Mouse (Mus musculus): Measurements from ENCODE around the gene Gsto2. TPM values are rescaled to one million over a fixed set of nuclear protein-coding genes. Genes with fewer than 3 reads are reported as not detected.
A peak's percentile ranks its signal among the peaks of the same experiment; 100 is the strongest.

The Gsto2 gene
- total RNA-seq, 2 experiments from 2014 or later: 2.2 to 2.4 TPM

DNA sequence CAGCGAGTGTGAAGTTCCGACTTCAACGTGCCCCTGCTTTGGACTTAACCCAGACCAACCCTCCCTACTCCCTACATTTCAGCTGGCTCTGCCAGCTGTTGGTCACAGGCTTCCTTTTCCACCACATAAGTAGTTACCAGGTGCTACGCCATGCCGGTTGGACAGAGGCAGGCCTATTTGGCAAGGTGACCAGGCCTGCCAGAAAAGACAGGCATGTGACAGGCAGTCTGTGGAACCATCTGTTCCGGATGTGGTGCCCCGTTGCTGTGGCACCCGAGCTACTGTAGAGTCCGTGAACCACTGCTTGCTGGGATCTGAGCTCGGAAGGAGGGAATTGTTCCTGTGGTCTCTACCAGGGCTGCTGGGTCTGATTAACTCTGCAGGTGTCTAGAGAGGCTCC is 22.1 kb downstream of the Gsto2 start:
- peak in 1 of 2 experiments; percentile 33 for DNase-seq (ENCODE audit: extremely low spot score in 1 of 2, low spot score in 1 of 2)

DNA sequence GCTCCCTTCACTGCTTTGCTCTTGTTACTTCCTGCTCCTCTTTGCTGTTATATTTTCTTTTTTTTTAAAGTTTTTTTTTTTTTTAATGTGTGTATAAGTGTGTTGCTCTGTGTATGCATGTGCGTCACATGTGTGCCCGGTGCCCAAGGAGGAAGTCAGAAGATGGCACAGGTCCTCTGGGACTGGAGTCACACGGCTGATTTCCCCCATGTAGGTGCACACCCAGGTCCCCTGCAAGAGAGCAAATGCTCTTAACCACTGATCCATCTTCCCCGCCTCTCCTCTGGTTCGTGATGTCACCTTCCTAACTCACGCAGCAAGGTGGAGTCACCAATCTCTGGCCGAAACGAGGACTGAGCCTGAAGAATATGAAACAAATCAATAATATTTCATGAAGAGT is 22.7 kb downstream of the Gsto2 start:
- no peak for DNase-seq (ENCODE audit: extremely low spot score in 1 of 2, low spot score in 1 of 2)

DNA sequence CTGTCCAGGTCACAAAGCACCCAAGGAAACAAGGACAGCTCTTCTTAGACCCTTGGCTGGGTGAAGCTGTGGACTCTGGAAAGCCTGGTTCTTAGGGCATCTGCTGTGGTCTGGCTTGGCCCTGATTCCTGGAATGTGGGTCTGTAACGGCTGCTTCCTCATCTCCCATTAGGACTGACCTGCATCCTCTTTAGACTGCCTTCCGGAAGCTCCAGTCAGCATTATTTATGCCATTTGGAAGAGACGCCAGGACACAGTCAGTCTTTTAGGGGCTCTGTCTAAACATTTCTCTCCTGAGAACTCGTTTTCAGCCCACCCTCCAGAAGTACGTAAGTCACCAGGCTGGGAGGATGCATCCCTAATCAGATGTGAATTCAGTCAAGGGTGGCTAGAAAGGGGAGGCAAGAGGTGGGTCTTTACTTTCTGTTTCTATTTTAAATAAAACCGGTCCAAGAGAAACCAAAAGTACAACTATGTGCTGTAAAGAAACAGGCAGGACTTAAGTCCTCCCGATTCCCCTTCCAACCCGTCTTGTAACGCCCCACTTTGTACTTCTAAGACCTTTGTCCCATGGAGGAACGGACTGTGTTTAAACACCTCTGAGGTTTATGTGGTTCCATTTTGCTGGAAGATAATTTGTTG is 25.3 kb downstream of the Gsto2 start:
- no peak for DNase-seq (ENCODE audit: extremely low spot score in 1 of 2, low spot score in 1 of 2)

DNA sequence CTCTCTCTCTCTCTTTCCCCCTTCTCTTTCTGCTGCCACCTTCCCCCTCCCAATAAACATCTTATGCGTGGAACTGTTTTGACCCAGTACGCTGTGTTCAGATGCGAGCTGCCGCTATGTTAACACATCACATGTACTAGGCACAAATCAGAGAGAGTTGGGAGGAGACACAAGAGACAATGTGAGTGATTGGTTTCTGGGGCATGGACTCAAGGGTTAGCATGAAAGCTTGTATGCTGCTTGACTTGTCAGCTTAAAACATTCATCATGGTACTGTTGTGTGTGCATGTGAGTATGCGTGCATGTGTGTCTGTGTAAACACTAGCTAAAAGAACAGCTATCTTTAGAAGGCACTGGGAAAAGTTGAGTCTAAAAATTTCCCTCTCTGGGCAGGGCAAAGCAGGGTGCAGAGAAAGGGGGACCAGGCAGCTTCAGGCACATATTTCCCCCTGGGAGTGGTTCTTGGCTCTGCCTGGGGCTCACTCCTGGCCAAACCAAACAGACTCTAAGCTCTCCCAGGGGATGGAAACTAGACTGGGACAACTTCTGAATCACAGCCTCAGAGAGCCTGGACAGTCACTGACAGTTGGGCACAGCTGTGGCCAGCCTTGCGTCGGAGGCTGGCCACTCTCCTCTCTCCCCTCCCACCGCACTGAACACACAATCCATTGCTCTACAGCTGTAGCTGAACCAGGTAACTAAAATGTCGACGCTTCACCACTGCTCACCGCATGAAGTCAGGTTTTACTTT is 26.4 kb downstream of the Gsto2 start:
- DNase-seq (ENCODE audit: extremely low spot score in 1 of 2, low spot score in 1 of 2): no peak

DNA sequence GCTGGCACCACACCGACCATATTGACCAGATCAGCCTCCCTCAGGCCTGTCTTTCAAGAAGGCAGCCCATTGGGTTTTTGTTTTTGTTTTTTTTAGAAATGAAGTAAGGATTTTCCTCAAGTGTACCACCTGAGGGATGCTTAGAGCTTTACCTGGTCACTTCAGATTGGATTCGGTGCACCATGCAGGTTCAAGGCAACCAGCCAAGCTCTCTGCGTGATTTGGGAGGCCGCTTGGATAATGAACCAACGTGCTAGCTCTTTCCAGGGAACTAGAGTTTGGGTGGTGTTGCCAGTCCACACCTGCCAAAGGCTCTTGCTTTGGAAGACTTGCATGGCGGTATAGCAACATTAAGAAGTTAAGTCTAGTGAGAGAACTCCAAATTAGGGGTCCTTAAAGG is 27.8 kb downstream of the Gsto2 start:
- no peak for DNase-seq (ENCODE audit: extremely low spot score in 1 of 2, low spot score in 1 of 2)

DNA sequence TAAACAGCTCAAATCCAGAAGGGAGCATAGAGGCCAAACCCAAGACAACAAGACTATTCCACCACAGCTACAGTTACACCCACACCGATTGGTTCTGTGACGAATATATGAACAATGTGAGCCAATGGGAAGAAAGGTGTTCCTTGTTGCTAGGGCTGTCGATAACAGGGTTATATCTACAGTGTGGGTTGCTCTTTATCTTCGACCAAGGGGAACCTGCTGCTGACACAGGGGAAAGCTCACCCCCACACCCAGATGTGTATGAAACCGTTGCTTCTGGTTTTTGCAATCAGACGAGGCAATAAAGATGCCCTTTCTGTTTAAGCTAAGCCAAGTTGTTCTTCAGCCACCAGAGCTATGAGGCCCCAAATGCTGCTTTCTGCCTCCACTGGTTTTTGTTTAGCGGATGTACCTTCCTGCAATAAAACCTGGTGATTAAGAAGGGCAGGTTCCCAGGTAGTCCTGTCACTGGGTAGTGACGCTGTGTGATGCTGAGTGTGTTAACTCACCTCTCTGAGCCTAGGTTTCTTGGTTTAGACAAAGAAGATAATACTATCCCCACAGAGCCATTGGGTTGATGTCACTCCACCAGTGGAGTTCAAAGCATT is 33.2 kb downstream of the Gsto2 start:
- no peak for DNase-seq (ENCODE audit: extremely low spot score in 1 of 2, low spot score in 1 of 2)

DNA sequence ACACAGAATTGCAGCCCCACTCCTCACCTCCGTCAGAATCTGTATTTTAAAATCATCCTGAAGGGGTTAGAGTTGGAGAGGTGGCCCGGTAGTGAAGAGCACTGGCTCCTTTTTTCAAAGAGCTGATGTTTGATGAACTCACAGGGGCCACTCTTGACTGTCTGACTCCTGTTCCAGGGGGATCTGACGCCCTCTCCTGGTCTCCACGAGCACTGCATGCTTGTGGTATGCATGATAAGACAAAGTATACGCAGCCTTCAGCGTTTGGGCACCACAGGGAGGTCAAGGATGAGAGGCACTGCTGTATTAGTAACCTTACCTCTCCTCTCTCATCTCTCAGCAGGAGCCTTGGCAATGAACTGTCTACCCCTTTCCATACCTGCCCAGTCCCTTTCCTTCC is 34.7 kb downstream of the Gsto2 start:
- no peak for DNase-seq (ENCODE audit: extremely low spot score in 1 of 2, low spot score in 1 of 2)

DNA sequence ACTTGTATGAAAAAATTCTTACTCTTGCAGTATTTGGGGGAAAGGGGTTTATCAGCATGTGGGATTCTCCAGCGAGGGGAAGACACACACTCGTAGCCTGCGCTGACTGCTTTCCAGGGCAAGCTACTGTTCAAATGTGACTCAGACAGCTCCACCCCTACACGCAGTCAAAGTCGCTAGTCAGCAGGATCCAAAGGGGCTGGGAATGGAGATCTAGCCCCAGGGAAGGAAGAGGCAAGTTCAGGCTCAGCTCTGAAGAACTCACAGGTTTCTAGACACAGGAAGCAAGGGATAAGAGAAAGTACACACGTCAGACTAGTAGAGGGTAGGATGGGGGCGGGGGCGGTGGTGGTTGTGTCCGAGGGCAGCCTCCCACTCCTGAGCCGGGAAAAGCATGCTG is 35.2 kb downstream of the Gsto2 start:
- DNase-seq (ENCODE audit: extremely low spot score in 1 of 2, low spot score in 1 of 2): no peak

DNA sequence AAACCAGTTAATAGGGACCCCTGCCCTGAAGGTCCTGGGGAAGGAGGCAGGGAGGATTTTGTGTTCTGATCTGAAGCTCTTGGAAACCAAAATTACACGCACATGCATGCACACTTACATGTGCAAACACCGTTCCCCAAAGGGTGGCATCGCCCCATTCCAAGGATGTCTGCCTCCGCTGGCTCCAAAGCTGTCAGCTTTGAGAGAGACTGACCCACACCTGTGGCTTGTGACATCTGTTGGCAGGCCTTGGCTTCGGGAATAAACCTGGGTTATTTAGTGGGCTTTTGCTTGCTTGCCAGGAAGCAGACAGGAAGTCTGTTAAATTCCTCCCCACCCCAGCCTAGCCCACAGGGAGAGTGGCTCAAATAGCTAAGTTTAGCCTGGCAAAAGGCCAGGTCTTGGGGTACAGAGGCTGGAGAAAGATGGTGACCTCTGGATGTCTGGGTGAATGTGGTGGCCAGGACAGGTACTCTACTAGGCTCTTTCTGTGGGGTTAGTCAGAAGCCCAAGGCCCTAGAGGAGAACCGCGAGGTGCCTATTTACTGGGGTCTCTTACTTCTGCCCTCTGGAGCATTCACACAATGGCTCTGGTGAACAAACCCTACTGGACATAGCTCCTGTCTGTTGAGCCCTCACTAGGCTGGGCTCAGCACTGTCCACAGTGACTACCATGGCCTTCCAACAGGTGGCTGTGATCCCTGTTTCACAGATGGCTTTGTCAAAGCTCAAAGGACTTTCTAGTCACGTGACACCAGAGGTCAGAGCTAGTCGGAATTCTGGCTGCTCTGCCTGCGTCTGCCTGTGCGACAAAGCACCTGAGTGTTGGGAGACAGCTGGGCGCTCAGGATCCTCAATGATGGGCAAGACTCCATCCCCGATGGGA is 37.2 kb downstream of the Gsto2 start:
- DNase-seq (ENCODE audit: extremely low spot score in 1 of 2, low spot score in 1 of 2): no peak

DNA sequence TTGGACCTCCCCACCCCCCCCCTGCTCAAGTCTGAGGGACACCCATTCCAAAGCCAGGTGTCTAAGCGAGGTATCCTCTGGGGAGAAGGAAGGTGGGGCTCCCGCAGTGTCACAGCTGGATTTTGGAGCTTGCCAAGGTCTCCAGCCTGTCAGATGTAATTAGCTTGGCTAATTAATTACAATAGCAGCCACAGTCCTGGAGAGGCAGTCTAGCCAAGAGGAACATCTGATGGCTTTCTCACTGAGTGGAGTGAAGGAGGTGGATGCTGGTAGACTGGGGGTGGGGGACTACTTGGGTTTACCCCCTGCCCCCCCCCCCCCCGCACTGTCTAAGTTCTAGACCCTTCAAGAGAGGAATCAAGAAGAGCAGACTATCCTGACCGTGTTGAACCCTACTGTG is 38.3 kb downstream of the Gsto2 start:
- no peak for DNase-seq (ENCODE audit: extremely low spot score in 1 of 2, low spot score in 1 of 2)

DNA sequence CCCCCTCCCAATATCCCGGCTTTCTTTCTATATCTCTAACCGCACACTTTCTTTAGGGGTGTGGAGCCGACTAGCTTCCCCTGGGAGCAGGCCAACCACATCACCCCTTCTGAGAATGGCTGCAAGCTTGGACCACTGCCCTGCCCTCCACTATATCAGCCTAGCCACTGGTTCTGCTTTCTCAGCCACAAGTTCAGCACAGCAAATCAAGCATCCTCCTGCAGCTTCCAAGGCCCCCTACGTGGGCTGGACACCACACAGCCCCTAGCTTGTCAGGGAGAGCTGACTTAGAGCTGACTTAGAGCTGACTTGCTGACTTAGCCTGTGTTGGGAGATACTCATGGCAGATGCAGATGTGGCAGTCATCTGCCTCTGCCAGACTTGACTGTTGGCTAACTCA is 39.7 kb downstream of the Gsto2 start:
- no peak for DNase-seq (ENCODE audit: extremely low spot score in 1 of 2, low spot score in 1 of 2)

DNA sequence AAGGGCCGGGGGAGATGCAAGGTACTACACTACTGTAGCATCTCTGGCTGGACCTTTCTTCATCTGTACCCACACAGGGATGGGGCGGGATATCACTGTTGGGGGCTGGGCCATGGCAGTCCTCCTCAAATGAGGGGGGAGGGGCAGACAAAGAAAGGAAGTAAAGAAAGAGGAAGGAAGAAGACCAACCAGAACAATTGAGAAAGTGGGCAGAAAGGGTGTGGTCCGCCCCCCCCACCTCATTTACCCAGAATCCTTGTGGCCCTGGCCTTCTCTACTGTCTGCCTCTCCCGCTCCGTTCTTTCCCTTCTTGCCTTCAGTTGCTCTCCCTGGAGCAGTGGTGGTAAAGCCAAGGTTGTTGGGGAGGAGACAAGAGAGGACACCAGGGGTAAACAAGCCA is 40.3 kb downstream of the Gsto2 start:
- no peak for DNase-seq (ENCODE audit: extremely low spot score in 1 of 2, low spot score in 1 of 2)

DNA sequence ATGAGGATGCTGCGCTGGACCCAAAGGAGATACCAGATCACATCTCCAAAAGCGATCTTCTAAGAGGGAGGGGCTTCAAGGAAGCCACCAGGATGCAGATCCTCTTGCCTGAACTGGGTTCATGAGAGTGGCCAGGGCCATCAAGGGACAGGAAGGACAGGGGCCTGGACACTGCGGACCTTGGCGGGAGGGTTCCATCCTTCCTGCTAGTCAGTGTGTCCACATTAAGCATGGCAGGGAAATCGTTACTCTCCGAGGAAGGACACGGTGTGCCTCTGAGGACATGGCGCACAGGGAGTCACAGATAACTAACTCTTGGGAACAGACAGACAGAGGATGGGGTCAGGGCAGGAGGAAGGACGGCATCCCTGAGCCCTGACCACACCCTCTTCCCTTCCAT is 42.3 kb downstream of the Gsto2 start:
- no peak for DNase-seq (ENCODE audit: extremely low spot score in 1 of 2, low spot score in 1 of 2)

DNA sequence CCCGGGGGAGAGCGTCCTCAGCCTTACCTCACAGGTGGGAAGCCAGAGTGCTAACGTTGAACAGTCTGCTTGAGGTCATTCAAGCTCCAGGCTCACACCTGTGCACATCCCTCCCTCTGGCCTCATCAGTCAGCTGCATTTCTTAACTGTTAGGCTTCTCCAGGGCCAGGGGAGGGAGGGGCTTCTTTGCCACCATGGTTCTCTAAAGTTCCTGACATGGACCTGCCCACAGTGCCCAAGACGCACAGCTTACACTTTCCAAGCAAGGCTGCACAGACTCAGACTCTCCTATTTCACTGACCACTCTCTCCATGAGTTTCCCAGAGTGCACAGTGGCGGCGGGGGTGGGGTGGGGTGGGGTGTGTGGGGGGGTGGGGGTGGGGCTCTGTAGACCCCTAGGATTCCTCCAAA is 43.6 kb downstream of the Gsto2 start:
- no peak for DNase-seq (ENCODE audit: extremely low spot score in 1 of 2, low spot score in 1 of 2)

DNA sequence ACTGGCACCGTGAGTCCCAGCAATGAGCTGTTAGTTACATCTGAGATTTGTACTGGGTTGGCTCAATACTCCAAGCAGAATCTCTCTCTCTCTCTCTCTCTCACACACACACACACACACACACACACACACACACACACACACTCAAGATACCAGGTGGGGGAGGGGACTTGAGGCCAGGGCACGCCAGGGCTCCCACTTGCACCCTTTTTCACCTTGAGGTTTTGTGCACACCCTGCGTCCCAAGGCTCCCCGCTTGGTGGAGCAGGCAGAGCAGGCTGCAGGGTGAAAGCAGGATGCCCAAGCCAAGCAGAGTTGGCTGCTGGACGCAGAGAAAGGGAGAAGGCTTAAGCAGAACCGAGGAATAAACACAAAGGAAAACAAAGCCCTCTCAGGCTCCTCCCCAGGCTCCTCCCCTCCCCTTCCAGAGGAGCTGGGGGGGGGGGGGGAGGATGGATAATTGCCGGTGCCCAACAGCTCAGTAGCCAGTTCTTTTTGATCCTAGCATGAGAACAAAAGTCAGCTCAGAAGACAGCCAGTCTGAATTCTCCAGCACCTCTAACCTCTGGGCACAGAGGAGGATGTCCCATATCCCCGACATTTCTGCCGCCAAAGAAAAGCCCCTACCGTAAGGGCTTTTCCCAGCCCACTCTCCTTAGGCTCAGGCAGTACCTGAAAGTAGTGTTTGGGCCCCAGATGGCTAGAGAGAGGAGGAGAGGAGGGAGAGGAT is 44.2 kb downstream of the Gsto2 start:
- no peak for DNase-seq (ENCODE audit: extremely low spot score in 1 of 2, low spot score in 1 of 2)

DNA sequence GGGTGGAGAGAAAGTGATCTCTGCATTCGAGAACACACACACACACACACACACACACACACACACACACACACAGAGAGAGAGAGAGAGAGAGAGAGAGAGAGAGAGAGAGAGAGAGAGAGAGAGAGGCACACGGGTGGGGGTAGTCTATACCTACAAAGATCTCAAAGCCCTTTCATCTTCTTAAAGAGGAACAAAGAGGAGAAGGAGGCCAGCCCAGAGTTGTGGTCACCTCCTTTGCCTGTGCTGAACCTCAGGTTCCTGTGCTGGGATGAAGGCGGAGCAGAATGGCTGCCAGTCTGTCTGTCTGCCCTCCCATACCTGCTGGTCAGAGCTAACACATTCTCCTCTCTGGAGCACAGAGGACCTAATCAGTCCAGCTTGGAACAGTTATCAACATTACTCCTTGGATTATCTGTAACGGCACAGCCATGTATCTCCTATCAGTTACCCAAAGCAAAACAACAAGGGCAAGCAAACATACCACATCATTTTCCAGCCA is 44.8 kb downstream of the Gsto2 start:
- DNase-seq (ENCODE audit: extremely low spot score in 1 of 2, low spot score in 1 of 2): no peak

DNA sequence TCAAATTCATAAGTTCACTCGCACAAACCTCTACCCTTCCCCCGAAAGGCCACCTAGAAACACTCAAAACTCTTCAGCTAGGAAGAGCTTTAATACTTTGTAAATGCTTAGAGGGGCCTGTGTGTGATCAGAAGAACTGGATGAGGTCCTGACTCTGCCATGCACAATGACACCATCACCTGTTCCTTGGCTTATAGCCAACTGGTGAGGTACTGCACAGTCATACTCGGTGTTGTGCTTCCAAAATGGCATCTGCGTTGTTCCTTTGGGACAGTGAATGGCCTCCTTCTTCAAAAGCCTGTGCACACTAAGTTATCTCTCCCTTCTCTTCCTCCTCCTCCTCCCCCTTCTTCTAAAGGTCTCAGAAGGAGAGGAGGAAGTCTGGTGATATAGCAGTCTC is 45.4 kb downstream of the Gsto2 start:
- DNase-seq (ENCODE audit: extremely low spot score in 1 of 2, low spot score in 1 of 2): no peak

DNA sequence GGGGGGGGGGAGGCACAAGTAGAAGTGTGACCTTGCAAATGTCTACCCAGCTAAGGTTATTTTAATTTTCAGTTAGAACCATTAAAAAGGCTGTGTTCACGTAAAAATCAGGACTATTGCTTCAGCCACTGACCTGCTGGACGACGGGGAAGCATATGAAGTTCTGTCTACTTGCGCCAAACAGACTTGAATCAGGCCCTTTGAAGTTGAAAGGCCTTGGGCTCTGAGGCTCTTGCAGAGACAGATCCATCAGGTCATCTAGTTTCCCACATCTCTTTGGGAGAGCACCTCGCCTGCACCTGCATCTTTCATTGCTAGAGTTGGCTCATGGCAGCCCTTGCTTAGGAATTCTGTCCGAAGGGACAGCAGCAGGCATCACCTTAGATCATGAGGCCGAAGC is 48.0 kb downstream of the Gsto2 start:
- DNase-seq (ENCODE audit: extremely low spot score in 1 of 2, low spot score in 1 of 2): no peak

DNA sequence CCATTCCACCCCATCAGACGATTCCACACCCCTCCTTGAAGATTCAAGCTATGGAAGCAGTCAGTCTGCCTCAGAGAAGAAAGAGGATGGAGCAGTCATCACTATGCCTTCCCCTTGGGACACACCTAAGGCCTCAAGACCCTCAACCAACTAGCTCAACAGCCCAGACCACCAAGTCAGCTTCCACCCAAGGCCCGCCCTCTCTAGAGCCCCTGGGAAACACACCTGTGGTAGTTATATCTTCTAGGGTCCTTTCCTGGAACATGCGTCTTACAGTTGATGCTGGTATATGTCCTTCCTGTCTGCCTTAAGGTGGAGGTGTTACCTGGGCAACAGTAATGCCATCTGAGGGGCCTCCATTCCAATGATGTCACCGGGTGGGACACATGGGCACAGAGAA is 48.9 kb downstream of the Gsto2 start:
- no peak for DNase-seq (ENCODE audit: extremely low spot score in 1 of 2, low spot score in 1 of 2)

DNA sequence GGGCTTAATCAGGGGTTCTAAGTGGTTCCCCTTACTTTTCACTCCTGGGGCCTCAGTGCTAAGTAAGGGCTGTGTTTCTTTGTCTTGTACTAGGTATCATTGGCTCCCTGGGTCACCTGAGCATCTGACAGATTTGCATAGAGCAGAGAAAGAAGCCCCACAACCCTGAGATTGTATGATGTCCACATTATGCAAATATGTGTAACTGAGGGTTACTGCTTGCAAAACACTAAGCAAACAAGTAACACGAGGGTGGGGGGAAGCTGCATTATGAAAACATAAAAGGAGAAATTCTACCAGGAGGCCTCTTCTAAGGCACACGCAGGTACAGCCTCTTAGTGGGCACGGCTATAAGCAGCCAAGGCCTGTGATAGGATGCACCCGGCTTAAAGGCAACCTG is 49.9 kb downstream of the Gsto2 start:
- DNase-seq (ENCODE audit: extremely low spot score in 1 of 2, low spot score in 1 of 2): no peak
